Mouse (Mus musculus): ENCODE data around the gene Fam20c. TPM values are rescaled to one million over a fixed set of nuclear protein-coding genes. Genes with fewer than 3 reads are reported as not detected.
A peak's percentile ranks its signal among the peaks of the same experiment; 100 is the strongest.

Fam20c gene
- polyA plus RNA-seq, 1 experiment from 2014 or later = 24.0 TPM

GRCm38 (mm10) chr5:138787648-138788047 is 33.3 kb downstream of the Fam20c start:
- DNase-seq (ENCODE audit: low spot score) = no peak
- WGBS = 87% methylated on average over 7 of the region's 7 CpGs
- H3K27ac ChIP-seq = no peak overlapping the region
- no peaks in the 10 kb centered on the region for H3K27me3 ChIP-seq (ENCODE audit: insufficient read depth, poor library complexity, severe bottlenecking)
- peaks cover 22% of the 10 kb centered on the region for H3K4me1 ChIP-seq (replicated peaks)
- H3K4me3 ChIP-seq = no peak overlapping the region
- H3K9me3 ChIP-seq = no peaks in the 10 kb centered on the region
- H3K36me3 ChIP-seq = peaks cover 25% of the 10 kb centered on the region

GRCm38 (mm10) chr5:138788481-138789211 is 34.3 kb downstream of the Fam20c start:
- 52% methylated on average over 11 of the region's 11 CpGs for WGBS
- Histone ChIP-seq H3K4me1 (replicated peaks) (peaks cover 16% of the 10 kb centered on the region), H3K36me3 (peaks cover 35% of the 10 kb centered on the region), H3K27ac (no peak overlapping the region), H3K9me3 (no peaks in the 10 kb centered on the region), H3K27me3 (ENCODE audit: insufficient read depth, poor library complexity, severe bottlenecking) (no peaks in the 10 kb centered on the region), H3K4me3 (no peak overlapping the region)
- no peak for DNase-seq (ENCODE audit: low spot score)

- DNase-seq (ENCODE audit: low spot score) = no peak
- Histone ChIP-seq H3K9me3 (no peaks in the 10 kb centered on the region), H3K27me3 (ENCODE audit: insufficient read depth, poor library complexity, severe bottlenecking) (no peaks in the 10 kb centered on the region), H3K27ac (0 out of 2 replicates have a peak overlapping the region, but pooled peaks have one; percentile 53), H3K4me1 (replicated peaks) (peaks cover 16% of the 10 kb centered on the region), H3K4me3 (no peak overlapping the region), H3K36me3 (peaks cover 54% of the 10 kb centered on the region)
- 87% methylated on average over 11 of the region's 11 CpGs for WGBS
Measured at GRCm38 (mm10) chr5:138790954-138791480, 36.7 kb downstream of the Fam20c start.

- 71% methylated on average over 7 of the region's 7 CpGs for WGBS
- H3K4me3 ChIP-seq = no peak overlapping the region
- no peak overlapping the region for H3K27ac ChIP-seq
- H3K27me3 ChIP-seq (ENCODE audit: insufficient read depth, poor library complexity, severe bottlenecking) = no peaks in the 10 kb centered on the region
- H3K9me3 ChIP-seq = no peaks in the 10 kb centered on the region
- DNase-seq (ENCODE audit: low spot score) = no peak
- peaks cover 6% of the 10 kb centered on the region; the same call in 1 of the 2 replicates for H3K4me1 ChIP-seq (replicated peaks)
- H3K36me3 ChIP-seq = peaks cover 31% of the 10 kb centered on the region
Measured at GRCm38 (mm10) chr5:138801588-138802116, 47.3 kb downstream of the Fam20c start.

- no peaks in the 10 kb centered on the region for H3K9me3 ChIP-seq
- DNase-seq (ENCODE audit: low spot score) = no peak
- no peak overlapping the region for H3K4me3 ChIP-seq
- no peak overlapping the region for H3K27ac ChIP-seq
- WGBS = 93% methylated on average over 5 of the region's 5 CpGs
- H3K27me3 ChIP-seq (ENCODE audit: insufficient read depth, poor library complexity, severe bottlenecking) = no peaks in the 10 kb centered on the region
- H3K36me3 ChIP-seq = peaks cover 42% of the 10 kb centered on the region
- H3K4me1 ChIP-seq (replicated peaks) = peaks cover 6% of the 10 kb centered on the region; the same call in 1 of the 2 replicates
Measured at GRCm38 (mm10) chr5:138804286-138804685, 50.0 kb downstream of the Fam20c start.

GRCm38 (mm10) chr5:138809767-138810166 is 55.5 kb downstream of the Fam20c start:
- WGBS = 92% methylated on average over 6 of the region's 6 CpGs
- H3K9me3 ChIP-seq = no peaks in the 10 kb centered on the region
- DNase-seq (ENCODE audit: low spot score) = no peak
- peaks cover 41% of the 10 kb centered on the region for H3K36me3 ChIP-seq
- H3K27ac ChIP-seq = no peak overlapping the region
- no peak overlapping the region for H3K4me3 ChIP-seq
- H3K4me1 ChIP-seq (replicated peaks) = no peaks in the 10 kb centered on the region
- H3K27me3 ChIP-seq (ENCODE audit: insufficient read depth, poor library complexity, severe bottlenecking) = no peaks in the 10 kb centered on the region

- DNase-seq (ENCODE audit: low spot score) = no peak
- peaks cover 71% of the 10 kb centered on the region for H3K27me3 ChIP-seq (ENCODE audit: insufficient read depth, poor library complexity, severe bottlenecking)
- WGBS = 6% methylated on average over 21 of the region's 21 CpGs
- H3K4me3 ChIP-seq = peak within 1 kb of the TSS; percentile 46
- H3K36me3 ChIP-seq = no peaks in the 10 kb centered on the region
- no peak within 1 kb of the TSS for H3K27ac ChIP-seq
- H3K4me1 ChIP-seq (replicated peaks) = peaks cover 19% of the 10 kb centered on the region
- H3K9me3 ChIP-seq = no peaks in the 10 kb centered on the region
Measured at GRCm38 (mm10) chr5:138819780-138820179, 65.5 kb downstream of the Fam20c start, which contains the start of gene Gm5294. TSS of gene Gm5294 (plus strand) at chr5:138820080.

GRCm38 (mm10) chr5:138820717-138821332 is 66.5 kb downstream of the Fam20c start:
- Histone ChIP-seq H3K4me3 (peak overlapping the region; percentile 46), H3K4me1 (replicated peaks) (peaks cover 19% of the 10 kb centered on the region), H3K27ac (no peak overlapping the region), H3K9me3 (no peaks in the 10 kb centered on the region), H3K36me3 (no peaks in the 10 kb centered on the region), H3K27me3 (ENCODE audit: insufficient read depth, poor library complexity, severe bottlenecking) (peaks cover 80% of the 10 kb centered on the region)
- WGBS = 3% methylated on average over 39 of the region's 39 CpGs
- DNase-seq (ENCODE audit: low spot score) = peak; percentile 29

- WGBS = 77% methylated on average over 3 of the region's 3 CpGs
- peaks cover 23% of the 10 kb centered on the region for H3K4me1 ChIP-seq (replicated peaks)
- H3K27me3 ChIP-seq (ENCODE audit: insufficient read depth, poor library complexity, severe bottlenecking) = peaks cover 53% of the 10 kb centered on the region
- no peak for DNase-seq (ENCODE audit: low spot score)
- no peak overlapping the region for H3K4me3 ChIP-seq
- no peaks in the 10 kb centered on the region for H3K36me3 ChIP-seq
- no peaks in the 10 kb centered on the region for H3K9me3 ChIP-seq
- H3K27ac ChIP-seq = no peak overlapping the region
Measured at GRCm38 (mm10) chr5:138825090-138825489, 70.8 kb downstream of the Fam20c start.

- WGBS = 70% methylated on average over 6 of the region's 6 CpGs
- 0 out of 2 replicates have a peak, but pooled peaks cover under 1% of the 10 kb centered on the region for H3K4me1 ChIP-seq (replicated peaks)
- H3K27ac ChIP-seq = no peak overlapping the region
- H3K36me3 ChIP-seq = no peaks in the 10 kb centered on the region
- H3K9me3 ChIP-seq = no peaks in the 10 kb centered on the region
- no peaks in the 10 kb centered on the region for H3K27me3 ChIP-seq (ENCODE audit: insufficient read depth, poor library complexity, severe bottlenecking)
- DNase-seq (ENCODE audit: low spot score) = no peak
- H3K4me3 ChIP-seq = no peak overlapping the region
Measured at GRCm38 (mm10) chr5:138833406-138833805, 79.1 kb downstream of the Fam20c start.

- WGBS = 84% methylated on average over 3 of the region's 3 CpGs
Measured at GRCm38 (mm10) chr5:138834910-138835309, 80.6 kb downstream of the Fam20c start.

GRCm38 (mm10) chr5:138840981-138841380 is 86.7 kb downstream of the Fam20c start:
- DNase-seq (ENCODE audit: low spot score) = no peak
- WGBS = 92% methylated on average over 4 of the region's 4 CpGs
- no peaks in the 10 kb centered on the region for H3K36me3 ChIP-seq

More at GRCm38 (mm10) chr5:138834910-138835309, 80.6 kb downstream of the Fam20c start:
- no peaks in the 10 kb centered on the region for H3K9me3 ChIP-seq
- DNase-seq (ENCODE audit: low spot score) = no peak
- H3K27me3 ChIP-seq (ENCODE audit: insufficient read depth, poor library complexity, severe bottlenecking) = no peaks in the 10 kb centered on the region
- no peak overlapping the region for H3K27ac ChIP-seq
- H3K4me1 ChIP-seq (replicated peaks) = no peaks in the 10 kb centered on the region
- no peak overlapping the region for H3K4me3 ChIP-seq
- H3K36me3 ChIP-seq = no peaks in the 10 kb centered on the region

More at GRCm38 (mm10) chr5:138840981-138841380, 86.7 kb downstream of the Fam20c start:
- no peak overlapping the region for H3K4me3 ChIP-seq
- no peaks in the 10 kb centered on the region for H3K9me3 ChIP-seq
- H3K27ac ChIP-seq = no peak overlapping the region
- H3K4me1 ChIP-seq (replicated peaks) = 0 out of 2 replicates have a peak, but pooled peaks cover 5% of the 10 kb centered on the region
- H3K27me3 ChIP-seq (ENCODE audit: insufficient read depth, poor library complexity, severe bottlenecking) = no peaks in the 10 kb centered on the region
